Mouse (Mus musculus): ENCODE data around the gene Entr1. TPM values are rescaled to one million over a fixed set of nuclear protein-coding genes. Genes with fewer than 3 reads are reported as not detected.
"Not testable (repeated sequence)": the region's sequence is repeated elsewhere in the genome, so short reads cannot be mapped to it uniquely, and the experiment has no call there.

Gene Entr1
- total RNA-seq, 2 experiments from 2014 or later = 25.2 to 33.1 TPM

DNA sequence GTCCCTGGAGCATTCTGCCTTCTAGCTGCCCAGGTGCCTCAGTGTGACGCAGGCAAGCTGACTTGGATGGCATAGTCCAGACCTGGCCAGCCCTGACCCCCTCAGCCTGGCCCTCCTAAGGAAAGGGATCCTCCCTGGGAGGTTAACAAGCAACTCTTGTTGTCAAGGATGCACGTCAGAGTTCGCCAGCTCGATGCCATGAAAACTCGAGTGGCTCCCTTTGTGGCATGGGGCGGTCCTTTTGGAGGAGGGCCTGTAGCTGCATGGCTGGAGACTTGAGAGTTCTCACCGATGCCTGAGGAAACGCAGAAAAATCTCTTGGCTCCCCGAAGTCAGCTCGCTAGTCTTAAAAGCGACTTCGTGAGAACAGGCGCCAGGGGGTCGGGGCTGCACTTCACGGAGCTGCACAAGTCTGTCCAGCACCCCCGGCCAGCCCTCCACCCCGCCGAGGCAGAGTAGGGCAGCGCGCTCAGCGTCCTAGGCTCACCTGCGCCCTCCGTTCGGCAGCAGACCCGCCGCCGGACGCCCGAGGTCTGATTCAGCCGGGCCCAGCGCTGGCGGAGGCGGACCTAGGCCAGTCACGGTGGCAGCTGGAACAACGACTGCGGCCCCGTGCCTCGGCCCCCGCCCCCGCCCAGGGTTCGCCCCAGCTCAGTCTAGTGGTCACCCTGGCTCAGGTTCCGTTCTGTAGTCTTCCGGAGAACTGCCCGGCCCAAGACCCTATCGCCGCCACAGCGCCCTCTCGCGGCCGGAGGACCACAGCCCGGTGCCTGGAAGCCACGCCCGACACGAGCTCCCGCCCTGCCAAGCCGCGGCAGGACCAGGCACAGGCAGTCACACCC lies 19.6 kb upstream of the Entr1 start, which contains the start of gene Inpp5e:
Inpp5e (minus strand) TSS at position 689 of the 842 bp plus-strand sequence.
- DNase-seq = peak; percentile 98
- TF ChIP-seq CTCF (IDR thresholded peaks at IDR 0.05) = peak; percentile 98; the same call in 1 of the 2 replicates
- peak within 1 kb of the TSS; percentile 97 for H3K27ac ChIP-seq
- H3K4me3 ChIP-seq = peak within 1 kb of the TSS; percentile 93
- intact Hi-C loops (cut with DNase I) = loop anchor here (5.0 kb wide), 1 partner anchor 34 kb away; no protein-coding TSS in a partner anchor

DNA sequence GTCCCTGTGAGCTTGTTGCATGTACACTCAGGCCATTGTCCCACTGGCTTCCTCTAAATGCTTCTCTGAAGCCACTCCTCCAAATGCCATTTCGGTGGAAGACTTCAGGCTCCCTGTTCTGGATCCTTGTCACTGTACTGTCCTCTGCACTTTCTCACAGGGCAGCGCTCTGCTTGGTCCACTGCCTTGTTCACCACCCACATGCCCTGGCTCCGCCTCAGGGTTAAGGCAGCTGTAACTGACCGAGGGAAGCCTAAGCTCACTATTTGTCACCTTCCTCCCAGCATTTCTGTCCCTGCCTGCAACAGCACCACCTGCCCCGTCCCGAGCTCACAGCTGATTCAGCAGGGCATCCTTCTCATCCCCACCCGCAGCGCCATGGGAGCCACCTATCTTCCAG lies 14.2 kb upstream of the Entr1 start:
- Histone ChIP-seq H3K27ac (no peak overlapping the region), H3K4me3 (no peak overlapping the region)
- intact Hi-C loops (cut with DNase I) = no loop called here
- TF ChIP-seq CTCF (IDR thresholded peaks at IDR 0.05) = no peak
- no peak for DNase-seq

DNA sequence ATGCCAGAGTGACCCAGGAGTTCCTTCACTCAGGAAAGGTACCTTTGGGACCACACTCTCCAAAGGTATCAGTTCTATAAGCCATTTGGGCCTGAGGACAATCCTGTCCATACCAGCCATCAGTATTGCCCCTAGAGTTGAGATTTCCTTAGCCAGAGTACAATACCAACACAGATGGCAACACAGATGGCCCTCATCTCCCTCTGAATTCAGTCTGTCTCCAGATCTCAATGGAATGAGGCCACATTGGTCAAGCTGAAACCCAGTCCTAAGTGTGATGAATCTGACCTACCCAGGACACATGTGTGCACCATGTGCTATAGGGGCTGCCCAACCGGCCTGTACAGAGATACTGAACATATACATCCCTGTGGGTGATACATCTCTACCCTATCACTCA lies 13.1 kb upstream of the Entr1 start:
- intact Hi-C loops (cut with DNase I) = no loop called here
- DNase-seq = no peak
- no peak overlapping the region for H3K4me3 ChIP-seq
- TF ChIP-seq CTCF (IDR thresholded peaks at IDR 0.05) = no peak
- H3K27ac ChIP-seq = no peak overlapping the region

- H3K4me3 ChIP-seq = no peak overlapping the region
- intact Hi-C loops (cut with DNase I) = no loop called here
These were observed 11.9 kb upstream of the Entr1 start for GRCm38 (mm10) chr2:26401023-26401422.

GRCm38 (mm10) chr2:26400296-26400695 lies 11.2 kb upstream of the Entr1 start:
- Histone ChIP-seq H3K27ac (peak overlapping the region; percentile 60), H3K4me3 (no peak overlapping the region)
- no peak for TF ChIP-seq CTCF (IDR thresholded peaks at IDR 0.05)
- no peak for DNase-seq
- intact Hi-C loops (cut with DNase I) = no loop called here

More at GRCm38 (mm10) chr2:26401023-26401422, 11.9 kb upstream of the Entr1 start:
- peak overlapping the region; percentile 60; the same call in 1 of the 2 replicates for H3K27ac ChIP-seq
- no peak for DNase-seq
- TF ChIP-seq CTCF (IDR thresholded peaks at IDR 0.05) = no peak

GRCm38 (mm10) chr2:26399647-26400046 lies 10.5 kb upstream of the Entr1 start:
- TF ChIP-seq CTCF (IDR thresholded peaks at IDR 0.05) = no peak
- Histone ChIP-seq H3K27ac (peak overlapping the region; percentile 60), H3K4me3 (no peak overlapping the region)
- peak; percentile 63 for DNase-seq
- intact Hi-C loops (cut with DNase I) = loop anchor here (10.0 kb wide), 1 partner anchor 375 kb away; the partner anchor contains the start of gene Ubac1

DNA sequence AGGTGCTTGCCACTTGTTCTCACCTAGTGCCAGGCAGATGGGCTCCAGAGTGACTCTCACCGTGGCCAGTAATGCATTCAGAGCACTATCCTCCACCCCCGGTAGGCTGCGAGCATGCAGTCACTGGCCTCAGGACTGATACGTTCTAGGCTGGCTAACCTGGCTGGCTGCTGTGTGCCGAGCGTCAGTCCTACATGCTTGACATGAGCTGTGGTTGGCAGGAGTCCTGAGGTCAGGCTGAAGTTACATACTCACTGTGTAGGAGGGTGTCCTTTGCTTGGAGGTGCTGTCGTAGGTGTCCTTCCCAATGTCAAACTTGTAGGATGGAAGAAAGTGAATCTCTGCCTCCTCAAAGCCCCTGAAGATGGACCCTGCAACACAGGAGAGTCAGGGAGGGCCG lies 9.9 kb upstream of the Entr1 start:
- no peak for TF ChIP-seq CTCF (IDR thresholded peaks at IDR 0.05)
- no peak for DNase-seq
- Histone ChIP-seq H3K27ac (peak overlapping the region; percentile 60), H3K4me3 (no peak overlapping the region)
- intact Hi-C loops (cut with DNase I) = loop anchor here (10.0 kb wide), 1 partner anchor 374 kb away; the partner anchor contains the start of gene Ubac1

DNA sequence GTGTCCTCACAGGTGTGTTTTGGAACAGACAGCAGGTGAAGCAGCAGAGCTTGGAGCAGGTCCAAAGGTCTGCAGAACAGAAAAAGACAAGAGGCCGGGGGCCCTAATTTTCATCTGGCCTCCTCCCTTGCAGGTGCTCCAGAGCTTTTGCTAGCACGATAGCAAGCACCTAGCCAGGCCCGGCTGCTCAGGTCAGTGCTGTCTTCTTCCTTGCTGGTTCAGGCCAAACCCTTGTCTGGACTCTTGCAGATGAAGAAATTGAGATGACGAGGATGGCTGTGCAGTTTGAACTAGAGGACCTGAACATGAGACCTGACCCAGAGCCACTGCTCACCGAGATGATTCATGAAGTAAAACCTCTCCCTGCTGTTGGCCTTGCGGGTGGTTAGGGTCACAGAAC lies 2.5 kb upstream of the Entr1 start:
- no peak for DNase-seq
- Histone ChIP-seq H3K4me3 (no peak overlapping the region), H3K27ac (no peak overlapping the region)
- TF ChIP-seq CTCF (IDR thresholded peaks at IDR 0.05) = no peak
- intact Hi-C loops (cut with DNase I) = loop anchor here (10.0 kb wide), 1 partner anchor 367 kb away; the partner anchor contains the start of gene Ubac1

DNA sequence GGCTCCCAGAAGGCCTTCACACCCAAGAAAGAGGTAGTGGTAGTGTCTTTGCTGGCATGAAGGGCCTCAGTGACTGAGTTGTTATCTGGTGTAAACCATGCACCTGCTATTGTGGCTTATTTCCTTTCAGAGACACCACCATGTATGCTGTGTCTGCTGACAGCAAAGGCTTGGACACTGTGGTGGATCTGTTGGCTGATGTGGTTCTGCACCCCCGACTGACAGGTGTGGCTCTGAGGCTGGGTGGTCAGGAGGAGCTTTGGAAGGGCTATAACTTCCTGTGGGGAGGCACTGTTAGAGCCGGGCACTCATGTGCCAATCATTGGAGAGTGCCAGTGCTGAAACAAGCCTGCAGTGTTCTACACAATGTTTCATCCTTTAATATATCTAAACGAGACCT lies 1.8 kb upstream of the Entr1 start:
- Histone ChIP-seq H3K27ac (no peak overlapping the region), H3K4me3 (no peak overlapping the region)
- no peak for TF ChIP-seq CTCF (IDR thresholded peaks at IDR 0.05)
- DNase-seq = no peak
- intact Hi-C loops (cut with DNase I) = loop anchor here (10.0 kb wide), 1 partner anchor 366 kb away; the partner anchor contains the start of gene Ubac1

GRCm38 (mm10) chr2:26388682-26389153 lies 398 bp downstream of the Entr1 start:
- peak; percentile 52 for DNase-seq

GRCm38 (mm10) chr2:26387713-26388112 lies 1.4 kb downstream of the Entr1 start:
- H3K4me3 ChIP-seq = peak overlapping the region; percentile 98
- no peak overlapping the region for H3K27ac ChIP-seq
- TF ChIP-seq CTCF (IDR thresholded peaks at IDR 0.05) = no peak
- intact Hi-C loops (cut with DNase I) = loop anchor here (2.0 kb wide), 1 partner anchor 35 kb away; the partner anchor contains the start of gene Dnlz
- DNase-seq = no peak

More at GRCm38 (mm10) chr2:26388682-26389153, 398 bp downstream of the Entr1 start:
- H3K27ac ChIP-seq = peak overlapping the region; percentile 90
- intact Hi-C loops (cut with DNase I) = loop anchor here (2.0 kb wide), 1 partner anchor 36 kb away; the partner anchor contains the start of gene Dnlz
- TF ChIP-seq CTCF (IDR thresholded peaks at IDR 0.05) = no peak
- H3K4me3 ChIP-seq = peak overlapping the region; percentile 98

- peak overlapping the region; percentile 88 for H3K27ac ChIP-seq
- intact Hi-C loops (cut with DNase I) = not testable (repeated sequence)
These were observed 8.2 kb downstream of the Entr1 start for GRCm38 (mm10) chr2:26380871-26381270.

More at GRCm38 (mm10) chr2:26380871-26381270, 8.2 kb downstream of the Entr1 start:
- not testable (repeated sequence) for DNase-seq
- peak overlapping the region; percentile 90 for H3K4me3 ChIP-seq

All from gastrocnemius, adult 2 months (tissue).